Comparison of ENCODE assay signal across 18 mouse cellular contexts in genomic region chr9:58660673-58661072, GRCm38 (mm10).
DNase-seq lines count a peak whose midpoint lies in the region; ATAC-seq and TF ChIP-seq lines count a peak whose summit lies in the region.
"Had no signal": no experiment of that assay in that cellular context is flagged by ENCODE, and none has a peak within 500 bp of the region (broad histone marks: within the 10 kb centered on the region; RNA-seq: fewer than 3 reads in every experiment).

No protein-coding gene starts in this region.

- H3K4me1 ChIP-seq in heart, adult 2 months (ENCODE audit: control insufficient read depth, insufficient read depth, low read length), result peaks cover 2% of the 10 kb centered on the region; the same call in 1 of the 2 replicates
- H3K4me1 ChIP-seq in liver, postnatal 0 days (ENCODE audit: insufficient read depth), result peaks cover 34% of the 10 kb centered on the region
- peaks cover 56% of the 10 kb centered on the region for H3K4me1 ChIP-seq in liver, embryonic 11.5 days (replicated peaks; ENCODE audit: control insufficient read depth, insufficient read depth, low read length)
- H3K4me1 ChIP-seq in liver, embryonic 15.5 days (replicated peaks), result peaks cover 80% of the 10 kb centered on the region
- H3K4me1 ChIP-seq: embryonic facial prominence, embryonic 10.5 days had no signal

- no peak overlapping the region for H3K4me3 ChIP-seq in heart, adult 2 months
- no peak overlapping the region for H3K4me3 ChIP-seq in liver, postnatal 0 days (ENCODE audit: low read depth, low read length)
- H3K4me3 ChIP-seq in liver, embryonic 11.5 days (ENCODE audit: low read depth, low read length), result no peak overlapping the region
- no peak overlapping the region for H3K4me3 ChIP-seq in liver, embryonic 15.5 days (replicated peaks)
- H3K4me3 ChIP-seq: embryonic facial prominence, embryonic 10.5 days had no signal

- ATAC-seq in liver, postnatal 0 days, result no peak
- ATAC-seq in liver, embryonic 11.5 days (replicated peaks; ENCODE audit: low FRiP score), result no peak
- no peak for ATAC-seq in liver, embryonic 15.5 days (ENCODE audit: insufficient read depth)
- ATAC-seq: forebrain, embryonic 14.5 days; hindbrain, embryonic 16.5 days; inflammation-experienced regulatory T-cells, adult 6 months had no signal

- no peaks in the 10 kb centered on the region for H3K27me3 ChIP-seq in heart, adult 2 months (ENCODE audit: control insufficient read depth, insufficient read depth, low read length)
- H3K27me3 ChIP-seq in liver, postnatal 0 days (ENCODE audit: insufficient read depth, low read length), result no peaks in the 10 kb centered on the region
- H3K27me3 ChIP-seq in liver, embryonic 11.5 days (replicated peaks; ENCODE audit: control insufficient read depth, insufficient read depth, low read length), result no peaks in the 10 kb centered on the region
- H3K27me3 ChIP-seq in liver, embryonic 15.5 days, result no peaks in the 10 kb centered on the region

- no peaks in the 10 kb centered on the region for H3K79me2 ChIP-seq in heart, adult 2 months (replicated peaks; ENCODE audit: control insufficient read depth, insufficient read depth, low read length)

- no peaks in the 10 kb centered on the region; the same call in 1 of the 2 replicates for H3K36me3 ChIP-seq in heart, adult 2 months (ENCODE audit: control insufficient read depth, insufficient read depth, low read length)
- H3K36me3 ChIP-seq in liver, postnatal 0 days (replicated peaks; ENCODE audit: insufficient read depth, low read length), result peaks cover 28% of the 10 kb centered on the region
- peaks cover 18% of the 10 kb centered on the region for H3K36me3 ChIP-seq in liver, embryonic 11.5 days (ENCODE audit: control insufficient read depth, insufficient read depth, low read length)
- peaks cover 67% of the 10 kb centered on the region for H3K36me3 ChIP-seq in liver, embryonic 15.5 days (replicated peaks)

- no peak overlapping the region for H3K9ac ChIP-seq in heart, adult 2 months (ENCODE audit: low read depth, low read length)
- H3K9ac ChIP-seq in liver, postnatal 0 days (replicated peaks), result no peak overlapping the region
- peak overlapping the region; percentile 43; the same call in 1 of the 2 replicates for H3K9ac ChIP-seq in liver, embryonic 11.5 days (ENCODE audit: low read depth, low read length)
- peak overlapping the region; percentile 45 for H3K9ac ChIP-seq in liver, embryonic 15.5 days

- TF ChIP-seq POLR2A in heart, adult 2 months (IDR thresholded peaks at IDR 0.05; ENCODE audit: insufficient read depth, low read depth, low read length), result no peak

- no peak overlapping the region for H3K4me2 ChIP-seq in liver, postnatal 0 days (ENCODE audit: low read depth, low read length)
- no peak overlapping the region for H3K4me2 ChIP-seq in liver, embryonic 11.5 days
- H3K4me2 ChIP-seq in liver, embryonic 15.5 days, result no peak overlapping the region; the same call in 1 of the 2 replicates

- no peak overlapping the region for H3K27ac ChIP-seq in heart, adult 2 months
- H3K27ac ChIP-seq in liver, postnatal 0 days (ENCODE audit: low read depth), result no peak overlapping the region
- peak overlapping the region; percentile 79 for H3K27ac ChIP-seq in liver, embryonic 11.5 days (ENCODE audit: low read depth, low read length)
- H3K27ac ChIP-seq in liver, embryonic 15.5 days (replicated peaks), result peak overlapping the region; percentile 99

- no peak for TF ChIP-seq EP300 in heart, adult 2 months (IDR thresholded peaks at IDR 0.05; ENCODE audit: insufficient read depth, low read depth, low read length)
- TF ChIP-seq EP300 in liver, postnatal 0 days (IDR thresholded peaks at IDR 0.05; ENCODE audit: low read depth), result no peak

- 94% methylated on average over 3 of the region's 3 CpGs for WGBS in heart, adult 2 months
- 90% methylated on average over 3 of the region's 3 CpGs for WGBS in liver, postnatal 0 days (ENCODE audit: insufficient replicate concordance)
- WGBS in liver, embryonic 11.5 days, result 87% methylated on average over 3 of the region's 3 CpGs
- WGBS in liver, embryonic 15.5 days (ENCODE audit: insufficient replicate concordance), result 79% methylated on average over 3 of the region's 3 CpGs

- TF ChIP-seq CTCF in heart, adult 2 months (IDR thresholded peaks at IDR 0.05), result no peak
- no peak for TF ChIP-seq CTCF in liver, postnatal 0 days (IDR thresholded peaks at IDR 0.05; ENCODE audit: low read depth)

- peak; percentile 55 for DNase-seq in heart, adult 11 months
- no peak for DNase-seq in heart, adult 2 months
- peak; percentile 53 for DNase-seq in liver
- DNase-seq in liver, postnatal 0 days, result no peak
- peak; percentile 24 for DNase-seq in liver, embryonic 11.5 days (ENCODE audit: low spot score)
- DNase-seq in cerebellum, adult 11-12 months, result no peak
- DNase-seq in kidney, postnatal 10 days, result no peak
- DNase-seq: adrenal gland, postnatal 10 days; cerebellum, adult 2 months; cerebellum, postnatal 10 days; gastrocnemius, postnatal 36 days; heart, adult 18-20 months; heart, postnatal 14 days had no signal

- intact Hi-C loops in heart, adult 2 months (cut with DNase I), result no loop called here

- H3K9me3 ChIP-seq in liver, postnatal 0 days (ENCODE audit: low read length), result no peaks in the 10 kb centered on the region
- H3K9me3 ChIP-seq in liver, embryonic 11.5 days (ENCODE audit: control insufficient read depth, low read length), result no peaks in the 10 kb centered on the region
- no peaks in the 10 kb centered on the region for H3K9me3 ChIP-seq in liver, embryonic 15.5 days (replicated peaks)
- H3K9me3 ChIP-seq: embryonic facial prominence, embryonic 10.5 days had no signal

Comparison
In these comparisons a context has a peak if more than half of its experiments do, and no peak if none do; other contexts are left out.
1. DNase-seq: peak in heart, adult 11 months (single experiment), liver (single experiment) and liver, embryonic 11.5 days (single experiment); none in heart, adult 2 months (0 of 2), liver, postnatal 0 days (single experiment), cerebellum, adult 11-12 months (single experiment) and kidney, postnatal 10 days (single experiment).
2. H3K27ac ChIP-seq: peak in liver, embryonic 11.5 days (single experiment) and liver, embryonic 15.5 days (single experiment); none in heart, adult 2 months (single experiment) and liver, postnatal 0 days (single experiment).
3. H3K9ac ChIP-seq: peak in liver, embryonic 11.5 days (single experiment) and liver, embryonic 15.5 days (single experiment); none in heart, adult 2 months (single experiment) and liver, postnatal 0 days (single experiment).